Mouse (Mus musculus) monocyte, adult 2 months (primary cell): ENCODE measurements around the gene Dnajc11.

Experiments
- DNase-seq, 2 experiments: peaks; one replicate each; pipeline ENCODE4 v3.0.0; 2022; ENCODE audit warnings: low spot score in 2 of 2, low read depth in 1 of 2

The Dnajc11 gene

DNA sequence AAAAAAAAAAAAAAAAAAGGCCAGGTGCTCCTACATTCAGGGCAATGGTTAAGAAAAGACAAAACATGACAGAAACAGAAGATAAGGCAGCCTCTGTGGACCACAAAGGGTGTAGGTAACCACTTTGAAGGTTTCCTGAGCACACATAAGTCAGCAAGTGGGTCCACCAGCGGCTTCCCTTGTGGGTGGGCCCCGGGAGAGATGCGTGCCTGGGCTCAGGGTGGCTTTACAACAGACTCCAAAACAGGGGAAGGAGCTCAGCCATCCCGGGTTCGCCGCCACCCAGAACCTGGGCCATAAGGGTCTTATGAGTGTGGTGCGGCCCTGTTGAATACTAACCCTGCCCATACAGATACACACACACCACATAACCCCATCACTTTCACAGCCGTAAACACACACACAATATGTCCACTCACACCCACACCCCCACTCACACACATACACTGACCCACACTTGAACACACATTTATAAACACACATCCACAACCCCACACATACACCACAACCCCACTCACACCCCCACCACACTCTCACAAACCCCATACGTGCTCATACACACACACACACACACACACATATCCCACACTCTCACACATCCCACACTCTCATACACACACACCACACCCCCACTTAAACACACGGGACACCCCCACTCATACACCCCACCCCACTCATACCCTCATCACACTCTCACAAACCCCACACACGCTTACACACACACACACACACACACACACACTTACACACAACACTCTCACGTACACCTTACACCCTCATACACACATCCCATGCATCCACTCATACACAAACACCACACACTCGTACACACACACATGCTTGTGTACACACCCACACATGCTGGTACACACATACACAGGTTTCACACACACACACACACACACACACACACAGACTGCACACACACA lies 651 bp upstream of the Dnajc11 start:
- no peak for DNase-seq

DNA sequence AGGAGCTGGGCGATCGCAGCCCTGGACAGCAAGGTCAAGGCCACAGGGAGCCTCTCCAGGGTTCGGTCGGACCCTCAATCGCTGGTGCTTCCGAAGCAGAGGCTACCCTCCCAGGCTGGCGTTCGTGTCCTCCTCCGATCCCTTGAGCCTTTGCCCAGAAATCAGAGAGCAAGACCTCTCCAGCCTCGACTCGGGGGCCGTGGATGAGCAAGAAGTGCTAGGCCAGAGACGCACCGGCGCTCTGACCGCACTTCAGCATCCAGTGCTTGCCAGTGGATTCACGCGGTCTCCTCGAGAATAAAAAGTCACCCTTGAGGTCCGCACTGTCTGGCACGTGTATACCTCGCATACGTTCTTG lies 703 bp downstream of the Dnajc11 start:
- no peak for DNase-seq

- no peak for DNase-seq
Observed at GRCm38 (mm10) chr4:151937441-151937840, 4.0 kb downstream of the Dnajc11 start.

DNA sequence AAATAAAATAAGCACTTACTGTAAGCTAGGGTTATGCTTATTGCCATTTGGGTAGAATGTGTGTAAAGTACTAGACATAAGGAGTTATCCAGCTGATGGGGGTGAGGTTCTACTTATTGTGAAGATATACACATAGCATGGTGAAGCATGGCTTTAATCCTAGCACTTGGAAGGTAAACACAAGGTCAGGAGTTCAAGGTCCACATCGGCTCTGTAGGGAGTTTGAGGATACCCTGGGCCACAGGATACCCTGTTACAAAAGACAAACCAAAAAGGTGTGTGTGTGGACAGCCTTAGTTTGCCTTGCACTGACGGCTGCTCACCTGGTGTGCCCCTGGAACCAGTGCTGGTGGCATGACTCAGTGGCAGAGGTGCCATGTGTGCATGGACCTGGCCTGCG lies 4.6 kb downstream of the Dnajc11 start:
- DNase-seq = no peak

- no peak for DNase-seq
Observed at GRCm38 (mm10) chr4:151946211-151946610, 12.7 kb downstream of the Dnajc11 start.

GRCm38 (mm10) chr4:151948497-151949471 lies 15.3 kb downstream of the Dnajc11 start:
- no peak for DNase-seq

DNA sequence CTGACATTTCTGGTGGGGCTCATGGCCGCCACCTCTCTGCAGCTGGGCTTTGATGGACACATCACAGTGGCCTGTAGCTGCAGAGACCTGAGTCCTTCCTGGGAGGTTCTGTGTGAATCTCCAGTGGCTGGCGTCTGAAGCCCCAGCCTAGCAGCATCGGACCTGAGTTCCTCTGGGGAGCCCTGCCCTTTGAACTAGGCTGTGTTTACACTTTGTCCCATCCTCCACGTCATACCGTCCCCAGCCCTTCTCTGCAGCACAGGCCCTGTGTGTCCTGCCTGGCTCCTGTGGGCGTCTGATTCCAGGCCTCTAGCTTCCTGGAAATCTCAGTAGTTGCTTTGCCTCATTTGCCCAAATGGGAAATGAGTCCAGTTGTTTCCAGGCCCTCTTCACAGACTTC lies 19.7 kb downstream of the Dnajc11 start:
- DNase-seq = no peak

DNA sequence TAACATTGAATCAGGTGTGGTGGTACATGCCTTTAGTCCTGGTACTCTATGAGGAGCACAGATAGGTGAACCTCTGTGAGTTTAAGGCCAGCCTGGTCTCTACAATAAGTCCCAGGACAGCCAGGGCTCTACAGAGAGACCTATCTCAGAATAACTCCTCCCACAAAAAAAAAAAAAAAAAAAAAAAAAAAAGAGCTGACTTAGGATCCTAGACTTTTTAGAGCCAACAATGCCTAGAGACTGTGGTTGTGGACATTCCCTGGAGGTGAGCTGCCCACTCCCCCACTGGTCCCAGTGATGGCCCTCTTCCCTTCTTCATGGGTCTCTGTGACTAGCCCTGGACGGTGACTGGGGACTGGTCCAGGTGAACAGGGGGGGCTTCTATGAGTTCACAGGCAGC lies 22.3 kb downstream of the Dnajc11 start:
- DNase-seq = no peak

GRCm38 (mm10) chr4:151957584-151958315 lies 24.3 kb downstream of the Dnajc11 start:
- DNase-seq = no peak

GRCm38 (mm10) chr4:151959849-151960512 lies 26.5 kb downstream of the Dnajc11 start:
- no peak for DNase-seq

DNA sequence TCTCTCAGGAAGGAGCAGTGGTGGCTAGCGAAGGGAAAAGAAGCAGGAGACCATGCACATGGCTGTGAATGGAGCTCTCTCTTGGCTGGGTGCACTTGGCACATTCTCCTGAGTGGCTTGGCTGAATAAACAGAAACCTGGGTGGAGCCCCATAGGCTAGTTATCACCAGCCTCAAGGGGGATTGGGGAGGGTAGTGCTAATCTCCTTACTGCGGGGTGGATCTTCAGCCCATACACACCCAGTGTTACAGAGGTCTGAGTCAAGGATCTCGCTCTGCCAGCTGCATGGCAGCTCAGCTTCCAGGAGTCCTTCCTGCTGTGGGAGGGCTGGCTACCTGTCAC lies 27.0 kb downstream of the Dnajc11 start:
- DNase-seq = no peak

DNA sequence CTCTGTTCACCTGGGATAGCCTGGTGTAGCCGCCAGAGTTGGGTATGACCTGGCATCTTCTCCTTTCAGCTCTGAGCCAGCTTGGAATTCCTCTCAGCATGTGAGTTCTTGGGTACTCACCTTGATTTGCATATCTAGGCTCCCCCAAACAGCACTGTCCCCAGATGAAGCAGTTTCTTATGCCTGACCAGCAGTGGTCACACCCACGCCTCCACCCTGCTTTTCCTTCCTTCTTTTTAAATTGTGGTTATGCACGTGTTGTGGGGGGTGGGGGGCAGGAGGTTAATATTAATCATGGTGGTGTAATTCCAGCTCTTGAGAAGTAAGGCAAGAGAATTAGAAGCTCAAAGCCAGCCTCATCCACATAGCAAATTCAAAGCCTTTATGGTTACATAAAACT lies 29.3 kb downstream of the Dnajc11 start:
- peak; percentile 19 to 20 for DNase-seq

- no peak for DNase-seq
Observed at GRCm38 (mm10) chr4:151968204-151968921, 34.9 kb downstream of the Dnajc11 start.

- DNase-seq = no peak
Observed at GRCm38 (mm10) chr4:151972221-151972967, 38.9 kb downstream of the Dnajc11 start.

DNA sequence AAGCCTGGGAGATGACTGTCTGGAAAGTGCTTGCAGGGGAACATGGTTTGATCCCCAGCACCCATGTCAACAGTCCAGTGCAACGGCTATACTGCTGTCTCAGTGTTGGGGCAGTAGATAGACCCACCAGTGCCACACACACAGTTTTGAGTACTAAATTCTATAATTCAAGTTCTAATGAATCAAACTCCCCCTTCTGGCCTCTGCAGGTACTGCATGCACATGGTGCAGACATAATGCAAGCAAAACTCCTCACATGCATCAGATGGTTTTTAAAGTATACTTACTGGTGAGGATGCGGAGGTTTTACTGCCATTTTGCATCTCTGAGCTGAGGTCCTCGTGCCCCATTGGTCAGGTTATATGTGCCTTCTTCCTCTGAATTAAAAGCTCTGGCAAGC lies 42.0 kb downstream of the Dnajc11 start:
- no peak for DNase-seq

GRCm38 (mm10) chr4:151977748-151978147 lies 44.3 kb downstream of the Dnajc11 start:
- DNase-seq = peak; percentile 47 to 81

DNA sequence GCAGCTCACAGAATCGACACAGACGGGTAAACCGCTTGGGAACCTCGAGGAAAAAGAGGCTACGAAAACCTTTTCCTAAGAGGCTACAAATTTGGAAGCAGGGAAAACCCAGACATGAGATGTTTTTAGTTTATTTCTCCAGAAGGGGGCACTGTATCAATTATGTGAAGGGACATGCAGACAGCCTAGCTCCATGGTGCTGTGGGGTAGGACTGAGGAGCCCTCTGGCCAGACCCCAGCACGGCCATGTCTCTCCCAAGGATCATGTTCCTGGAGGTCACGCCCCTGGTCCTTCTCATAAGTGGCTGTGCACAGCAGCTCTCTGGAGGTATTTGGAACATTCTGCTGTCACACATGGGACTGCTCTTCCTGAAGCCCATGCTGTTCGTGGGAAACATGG lies 47.2 kb downstream of the Dnajc11 start:
- no peak for DNase-seq

- DNase-seq = peak; percentile 42 to 72
Observed at GRCm38 (mm10) chr4:151981363-151981762, 47.9 kb downstream of the Dnajc11 start.

DNA sequence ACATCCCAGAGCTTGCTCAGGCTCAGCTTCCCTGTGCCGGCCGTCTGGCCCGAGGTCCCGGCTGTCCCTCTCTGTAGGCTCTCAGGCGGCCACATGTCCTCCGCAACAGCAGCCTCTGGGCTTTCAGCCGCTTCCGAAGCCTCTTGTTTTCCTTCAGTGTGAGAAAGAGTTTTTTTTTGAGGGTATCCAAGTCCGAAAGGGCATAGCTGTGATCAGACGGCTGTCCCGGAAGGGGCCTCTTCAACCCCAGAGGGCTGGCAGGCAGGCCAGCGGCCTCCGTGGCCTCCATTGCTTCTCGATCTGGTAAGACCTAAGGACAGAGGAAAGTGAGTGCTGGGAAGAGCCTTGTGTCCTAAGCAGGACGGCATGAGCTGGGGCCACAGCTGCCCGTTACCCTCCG lies 49.6 kb downstream of the Dnajc11 start:
- DNase-seq = no peak
